Mouse (Mus musculus) left cerebral cortex, postnatal 10 days (tissue): ENCODE data around the gene Ptprr. TPM values are rescaled to one million over a fixed set of nuclear protein-coding genes. Genes with fewer than 3 reads are reported as not detected.
A peak's percentile ranks its signal among the peaks of the same experiment; 100 is the strongest.

Experiments
- DNase-seq, 2 experiments: peaks; one replicate each; pipeline ENCODE4 v3.0.0; 2021 to 2022; ENCODE audit warnings: low spot score in 2 of 2, mixed read lengths in 1 of 2; ENCODE audit errors: extremely low spot score in 1 of 2
- intact Hi-C: fragments of 180-260 bp; cut with DNase I; formaldehyde crosslinking; loops from one replicate; pipeline ENCODE4 v1.15.1; 2025
- total RNA-seq, 2 experiments: library from RNA; stranded (reverse); gene quantifications; 2 replicates each; pipeline ENCODE4 v1.2.3; 2021

The Ptprr gene
- total RNA-seq, 2 experiments from 2014 or later: 28.4 to 28.7 TPM

DNA sequence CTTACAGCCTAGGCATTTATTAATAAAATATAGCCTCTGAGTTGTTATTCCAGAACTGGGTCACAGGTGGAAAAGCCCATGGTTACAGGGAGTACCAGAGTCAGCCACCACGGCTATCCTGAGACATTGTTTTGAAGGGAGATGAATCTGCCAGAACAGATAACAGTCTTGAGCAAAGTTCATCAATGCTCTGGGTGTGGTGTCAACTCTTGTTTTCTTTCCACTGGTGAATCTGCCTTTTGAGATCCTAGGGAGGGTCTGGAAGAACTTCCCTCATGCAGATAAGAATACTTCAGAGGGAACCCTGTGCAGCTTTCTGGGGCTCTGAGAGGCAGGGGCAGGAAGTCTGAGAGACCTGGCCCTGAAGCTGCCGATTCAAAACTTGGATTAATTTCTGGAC is 227.6 kb downstream of the Ptprr start:
- intact Hi-C loops: no loop called here
- no peak for DNase-seq

DNA sequence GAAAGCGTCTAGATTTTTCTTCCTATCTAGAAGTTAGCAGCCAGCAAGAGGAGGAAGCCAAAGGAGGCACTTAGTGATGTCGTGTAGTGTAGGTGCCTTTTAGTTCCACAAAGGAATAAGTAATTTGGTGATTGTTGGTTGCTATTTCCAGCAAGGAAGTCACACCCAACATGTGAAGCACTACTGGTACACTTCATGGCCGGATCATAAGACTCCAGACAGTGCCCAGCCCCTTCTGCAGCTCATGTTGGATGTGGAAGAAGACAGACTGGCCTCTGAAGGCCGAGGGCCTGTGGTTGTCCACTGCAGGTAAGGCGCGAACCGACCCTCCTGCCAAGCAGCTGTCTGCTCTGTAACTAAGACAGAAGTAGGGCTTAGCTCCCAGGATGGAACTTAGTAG is 234.7 kb downstream of the Ptprr start:
- intact Hi-C loops: no loop called here
- DNase-seq: no peak

DNA sequence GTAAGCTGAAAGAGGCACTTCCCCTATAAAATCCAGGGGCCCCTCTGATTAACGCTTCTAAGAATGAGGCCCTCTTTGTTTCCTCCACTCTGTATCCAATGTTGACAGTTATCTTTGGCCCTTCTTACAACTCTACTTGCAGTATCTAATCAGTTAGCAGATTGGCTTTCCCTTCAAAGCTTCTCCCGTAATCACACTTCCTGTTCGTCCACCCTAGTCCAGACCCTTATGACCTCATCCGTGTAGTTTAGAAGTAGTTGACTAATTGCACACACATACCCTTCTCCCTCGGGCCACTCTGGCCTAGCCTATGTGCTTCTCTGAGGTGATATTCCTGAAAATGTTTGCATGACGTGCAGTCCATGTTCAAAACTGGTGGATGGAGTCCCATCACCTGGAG is 236.0 kb downstream of the Ptprr start:
- no peak for DNase-seq
- intact Hi-C loops: no loop called here

DNA sequence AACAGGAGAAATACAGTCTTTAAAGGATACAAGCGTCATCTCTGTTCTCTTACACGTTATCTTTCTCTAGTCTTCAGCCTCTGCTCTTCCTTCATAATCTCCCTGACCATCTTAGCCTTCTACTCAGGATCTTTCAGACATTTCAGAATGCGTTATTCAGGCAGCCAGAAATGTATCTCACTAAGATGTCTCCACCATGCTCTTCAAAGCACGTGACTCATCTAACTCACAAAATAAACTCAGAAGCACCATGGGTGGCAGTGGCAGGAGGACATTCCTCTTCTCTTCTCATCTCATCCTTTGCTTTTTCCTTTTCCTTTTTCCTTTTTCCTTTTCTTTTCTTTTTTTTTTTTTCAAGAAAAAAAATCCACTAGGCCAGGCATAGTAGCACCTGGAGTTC is 241.3 kb downstream of the Ptprr start:
- intact Hi-C loops: no loop called here
- no peak for DNase-seq

DNA sequence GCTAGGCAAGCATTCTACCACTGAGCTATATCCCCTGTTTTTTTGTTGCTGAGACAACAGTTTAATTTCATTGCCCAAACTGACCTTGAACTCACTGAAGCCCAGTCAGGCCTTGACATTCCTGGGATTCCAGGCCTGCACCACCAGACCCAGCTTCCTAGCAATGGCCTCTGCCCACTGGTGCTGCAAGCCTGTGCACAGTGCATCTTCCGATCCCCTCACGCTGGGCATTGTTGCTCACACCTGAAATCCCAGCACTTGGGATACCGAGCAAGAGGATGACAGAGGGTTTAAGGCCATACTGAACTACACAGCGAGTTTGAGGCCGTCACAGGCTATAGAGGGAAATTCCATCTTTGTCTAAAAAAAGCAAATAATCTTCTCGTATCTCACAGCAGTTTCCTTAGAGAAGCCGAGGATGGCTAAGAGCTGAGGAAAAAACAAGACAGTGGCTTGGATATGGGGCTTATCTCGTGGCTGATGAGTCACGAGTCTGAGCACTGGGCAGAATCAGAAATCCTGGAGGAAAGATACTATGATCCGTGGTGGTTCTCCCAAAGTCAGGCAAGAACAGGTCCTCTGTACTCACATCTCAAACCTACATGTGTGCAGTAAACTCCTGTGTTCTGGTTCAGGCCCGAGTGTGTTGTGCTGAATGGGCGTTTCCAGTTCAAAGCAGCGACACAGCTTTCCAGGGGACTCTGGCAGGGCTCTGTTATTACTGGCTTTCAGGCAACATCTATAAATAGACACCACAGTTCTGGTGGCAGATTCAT is 242.8 kb downstream of the Ptprr start:
- peak in 1 of 2 experiments; percentile 67 for DNase-seq
- intact Hi-C loops: no loop called here

DNA sequence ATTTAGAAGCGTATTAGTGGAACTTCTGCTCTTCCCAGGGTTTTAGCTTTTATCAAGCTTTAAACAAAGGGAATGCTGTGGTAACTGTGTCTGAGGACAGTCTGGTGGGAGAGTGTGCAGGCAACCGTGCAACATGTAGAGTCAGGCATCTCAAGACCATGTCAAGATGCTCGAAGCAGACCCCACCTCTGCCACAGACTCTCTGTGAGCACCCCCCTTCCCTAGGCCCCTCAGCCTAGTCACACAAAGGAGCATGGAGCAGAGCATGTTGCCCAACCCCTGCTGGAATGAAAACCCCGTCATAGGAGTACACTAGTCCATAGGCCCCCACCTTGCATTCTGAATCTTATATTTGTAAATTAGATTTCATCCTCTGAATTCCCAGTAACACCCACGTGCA is 243.5 kb downstream of the Ptprr start:
- intact Hi-C loops: no loop called here
- peak in 1 of 2 experiments; percentile 17 for DNase-seq

DNA sequence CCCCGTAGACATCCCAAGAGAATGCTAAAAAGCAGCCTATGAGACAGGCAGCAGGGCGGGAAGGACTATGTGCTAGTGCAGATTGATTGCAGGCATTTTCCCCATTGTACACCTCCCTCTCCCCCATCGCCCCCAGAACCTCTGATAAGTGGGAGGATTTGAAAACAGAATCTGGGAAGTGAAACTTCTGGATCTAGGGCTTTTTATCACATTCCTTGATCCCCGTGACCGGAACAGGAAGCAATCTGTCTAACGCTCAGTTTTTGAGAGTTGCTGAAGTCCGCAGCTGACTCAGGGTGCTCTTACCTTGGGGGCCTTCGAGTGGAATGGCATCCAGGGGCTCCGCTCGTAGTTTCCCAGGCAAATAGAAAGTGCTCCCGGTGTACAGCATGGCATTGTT is 246.5 kb downstream of the Ptprr start:
- intact Hi-C loops: no loop called here
- no peak for DNase-seq

DNA sequence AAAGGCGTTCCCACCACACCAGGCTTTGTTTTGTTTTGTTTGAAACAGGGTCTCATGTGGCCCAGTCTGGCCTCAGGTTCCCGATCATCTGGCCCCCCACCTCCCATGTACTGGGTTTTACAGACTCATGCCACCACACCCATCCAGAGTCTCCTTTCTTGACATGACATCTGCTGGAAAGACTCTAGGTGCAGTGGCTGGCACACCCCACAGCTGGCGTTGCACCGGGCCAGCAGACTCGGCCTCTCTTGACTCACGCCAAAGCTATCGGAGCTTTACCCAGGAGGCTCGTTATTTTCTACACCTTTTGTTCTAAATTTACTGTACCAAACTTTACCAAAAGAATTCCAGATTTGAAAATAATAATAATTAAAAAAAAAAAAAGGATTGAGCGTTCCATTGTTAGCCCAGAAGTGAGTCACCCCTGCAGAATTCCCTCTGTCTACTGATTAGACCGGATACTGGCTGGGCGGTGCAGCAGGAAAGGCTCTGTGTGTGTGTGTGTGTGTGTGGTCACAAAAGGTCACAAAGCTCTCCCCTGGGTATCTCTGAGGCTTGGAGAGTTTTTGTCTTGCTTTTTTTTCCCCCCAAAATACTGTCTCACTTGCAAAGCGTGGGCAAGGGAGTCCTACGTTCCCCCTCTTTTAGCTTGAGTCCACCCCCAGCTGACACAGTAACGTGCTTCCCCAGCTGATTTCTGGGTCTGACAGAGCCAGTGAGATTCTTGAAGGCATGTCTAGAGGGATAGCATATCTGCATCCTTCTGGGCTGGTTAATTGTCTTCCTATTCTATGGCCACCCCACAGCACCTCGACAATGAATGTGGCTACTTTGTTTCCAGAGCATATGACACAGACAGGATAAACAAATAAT is 248.8 kb downstream of the Ptprr start:
- DNase-seq: peak in 1 of 2 experiments; percentile 66
- intact Hi-C loops: no loop called here

DNA sequence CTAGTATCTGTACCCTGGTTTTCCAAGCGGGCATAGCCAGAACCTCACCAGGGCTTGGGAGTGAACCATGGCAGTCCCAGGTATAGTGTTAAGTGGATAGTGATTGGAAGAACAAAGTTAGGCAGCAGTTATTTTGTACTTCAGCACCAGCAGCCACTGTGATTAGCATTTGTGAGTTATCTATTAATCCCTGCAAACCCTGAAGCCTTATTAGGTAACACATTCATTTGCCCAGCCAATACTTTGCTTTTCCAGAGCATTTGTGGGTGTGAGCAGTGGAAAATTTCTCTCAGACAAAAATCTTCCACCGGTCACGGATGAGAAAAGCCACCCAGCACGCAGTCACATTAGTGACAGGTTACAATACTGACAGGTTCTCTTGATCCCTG is 249.4 kb downstream of the Ptprr start:
- intact Hi-C loops: no loop called here
- DNase-seq: no peak

DNA sequence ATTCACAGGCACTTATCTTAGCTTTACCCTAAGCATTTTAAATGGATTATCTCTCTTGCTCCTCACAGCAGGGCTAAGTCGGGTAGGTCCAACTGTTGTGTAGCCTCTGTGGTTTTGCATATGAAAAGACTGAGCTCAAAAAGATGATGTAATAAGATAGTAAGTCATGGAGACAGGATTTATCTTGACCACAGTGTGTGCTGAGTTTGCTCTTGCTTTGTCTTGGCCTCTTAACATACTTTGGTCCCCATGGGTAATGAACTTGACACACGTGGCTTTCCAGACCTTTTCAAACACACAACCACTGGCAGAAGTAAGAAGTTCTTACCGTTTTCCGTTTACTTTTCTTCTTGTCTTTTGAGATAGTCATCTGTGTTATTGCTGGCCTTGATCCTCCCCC is 250.3 kb downstream of the Ptprr start:
- DNase-seq: no peak
- intact Hi-C loops: no loop called here

DNA sequence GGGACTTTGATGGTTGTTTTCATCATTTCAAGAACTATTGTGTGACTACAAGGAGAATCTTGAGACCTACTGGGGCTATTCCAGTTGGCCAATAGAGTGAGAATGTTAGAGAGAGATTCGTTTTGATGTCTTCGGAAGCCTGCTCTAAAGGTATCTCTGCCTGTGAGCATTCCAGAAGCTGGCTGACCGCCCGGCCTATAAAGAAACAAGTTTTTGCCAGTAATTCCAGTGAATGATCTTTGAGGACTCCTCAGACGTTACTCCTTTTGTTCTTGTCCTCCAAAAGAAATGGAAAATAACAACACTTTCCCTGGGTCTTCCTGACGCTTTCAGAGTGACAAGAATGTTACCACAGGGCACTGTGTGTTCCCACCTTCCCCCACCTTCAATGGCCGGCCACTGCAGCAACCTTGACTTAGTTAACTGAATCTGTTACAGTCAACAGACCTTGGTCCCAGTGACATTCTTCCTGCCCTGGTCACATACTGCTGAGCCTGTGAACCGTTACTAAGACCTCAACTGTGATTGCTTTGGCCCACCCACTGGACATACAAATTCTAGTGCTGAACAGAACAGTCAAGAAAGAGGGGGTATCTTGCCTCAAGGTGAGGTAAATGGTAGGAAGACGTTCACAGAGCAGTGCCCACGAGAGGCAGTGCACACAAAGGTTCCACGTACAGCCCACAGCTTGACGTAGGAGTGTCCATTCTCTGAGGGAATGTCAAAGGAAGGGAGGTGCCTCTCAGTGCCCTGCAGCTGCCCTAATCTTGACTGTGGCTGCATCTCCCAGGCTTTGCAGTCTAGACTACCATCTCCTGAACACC is 252.8 kb downstream of the Ptprr start:
- peak in 1 of 2 experiments; percentile 75 for DNase-seq
- intact Hi-C loops: no loop called here

DNA sequence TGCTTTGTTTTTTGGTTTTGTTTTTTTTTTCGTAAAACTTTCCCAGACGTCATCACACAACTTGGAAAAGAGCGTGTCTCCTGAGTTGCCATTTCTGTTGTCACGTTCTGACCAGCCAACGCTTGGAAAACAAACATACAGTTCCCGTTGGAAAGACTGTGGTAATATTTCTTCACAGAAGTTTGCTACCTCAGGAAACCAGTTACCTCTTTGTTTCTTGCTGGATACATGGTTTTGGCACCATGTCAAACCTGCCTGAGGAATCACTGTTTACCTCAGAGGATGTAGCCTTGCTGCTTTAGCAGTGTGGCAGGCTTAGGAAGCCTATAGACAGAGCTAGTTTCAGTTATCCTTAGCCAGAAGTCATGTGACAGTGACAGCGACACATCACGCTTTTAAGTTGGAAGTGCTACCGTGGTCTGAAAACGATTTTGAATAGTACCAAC is 253.5 kb downstream of the Ptprr start:
- DNase-seq: peak in 1 of 2 experiments; percentile 28

DNA sequence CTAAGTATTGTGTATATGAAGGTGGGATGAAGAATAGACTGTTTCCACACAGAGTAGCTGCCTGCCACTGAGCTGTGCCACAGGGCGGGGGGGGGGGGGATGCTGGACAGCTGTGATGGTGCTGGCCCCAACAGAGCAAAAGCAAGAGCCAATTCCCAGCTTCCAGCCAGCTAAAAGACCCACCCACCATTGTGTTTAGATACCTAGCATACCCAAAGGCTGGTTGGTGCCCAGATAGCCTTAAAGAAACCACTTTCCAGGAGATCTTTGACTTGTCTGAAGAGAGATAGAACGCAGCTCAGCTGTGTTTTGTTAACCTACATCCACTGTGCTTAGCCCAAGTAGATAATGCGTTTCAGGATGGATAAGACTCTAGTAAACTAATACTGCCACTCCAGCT is 254.1 kb downstream of the Ptprr start:
- intact Hi-C loops: no loop called here
- no peak for DNase-seq

More for the DNA sequence above, 253.5 kb downstream of the Ptprr start:
- intact Hi-C loops: no loop called here

DNA sequence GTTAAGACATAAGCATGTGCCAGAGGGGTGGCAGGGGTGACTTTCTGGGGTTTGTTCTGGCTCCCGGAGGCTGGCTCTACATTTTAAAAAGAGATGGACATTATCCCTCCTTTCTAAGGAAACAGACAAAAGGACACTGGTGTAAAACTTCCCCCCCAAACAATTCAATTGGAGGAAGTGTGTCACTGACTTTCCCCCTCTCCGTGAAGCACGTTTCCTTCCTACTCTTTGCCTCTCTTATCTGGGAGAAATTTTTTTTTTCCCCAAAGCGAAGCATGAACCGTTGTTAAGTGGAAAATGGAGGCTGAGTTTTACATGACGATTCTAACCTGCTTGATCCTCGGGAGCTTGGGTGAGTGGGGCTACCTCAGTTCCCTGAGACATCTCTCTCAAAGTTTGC is 257.3 kb downstream of the Ptprr start, which contains the start of gene Ptprb:
Gene Ptprb, plus strand, starts transcription at position 244 of the 400 bp plus-strand sequence.
- DNase-seq: no peak
- intact Hi-C loops: no loop called here

DNA sequence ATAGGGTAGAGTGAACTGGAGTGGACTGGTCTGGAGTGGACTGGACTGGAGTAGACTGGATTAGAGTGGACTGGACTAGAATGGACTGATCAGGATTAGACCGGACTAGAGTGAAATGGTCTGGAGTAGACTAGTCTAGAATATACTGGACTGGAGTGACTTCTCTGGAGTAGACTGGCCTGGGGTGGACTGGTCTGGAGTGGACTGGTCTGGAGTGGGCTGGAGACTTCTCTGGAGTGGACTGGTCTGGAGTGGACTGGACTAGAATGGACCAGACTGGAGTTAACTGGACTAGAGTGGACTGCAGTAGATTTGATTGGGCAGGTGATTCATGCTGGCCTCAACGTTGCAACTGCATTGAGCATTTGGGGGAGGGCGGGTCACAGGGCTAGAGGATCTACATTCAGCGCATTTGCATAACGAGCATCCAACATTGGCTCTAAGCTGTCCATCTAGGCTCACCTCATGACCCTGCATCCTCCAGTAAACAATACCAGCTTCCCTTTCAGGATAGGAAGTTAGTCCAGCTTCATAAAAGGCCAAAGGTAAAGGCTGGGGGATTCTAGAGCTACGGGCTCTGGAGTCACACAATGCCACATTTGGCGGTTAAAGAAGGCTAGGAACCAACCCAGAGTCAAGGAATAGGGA is 268.8 kb downstream of the Ptprr start:
- no peak for DNase-seq
- intact Hi-C loops: no loop called here

DNA sequence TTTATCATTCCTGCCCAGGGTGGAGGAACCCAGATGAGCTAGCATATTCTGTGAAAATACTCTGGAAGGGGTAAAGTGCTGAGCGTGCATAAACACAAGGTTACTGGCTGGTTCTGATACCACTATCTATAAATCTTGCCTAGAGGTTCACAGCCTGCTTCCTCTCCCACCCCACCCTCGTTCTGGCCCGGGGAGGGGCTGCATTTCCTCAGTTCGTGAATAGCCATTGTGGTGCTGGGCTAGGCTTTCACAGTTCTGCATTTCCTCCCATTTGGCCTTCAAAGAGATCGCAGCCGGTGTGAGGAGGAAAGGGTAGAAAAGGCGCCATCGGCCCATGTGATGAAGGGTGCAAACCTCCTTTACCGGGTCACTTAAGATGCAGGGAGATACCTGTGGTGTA is 270.1 kb downstream of the Ptprr start:
- intact Hi-C loops: no loop called here
- peak in 1 of 2 experiments; percentile 70 for DNase-seq

DNA sequence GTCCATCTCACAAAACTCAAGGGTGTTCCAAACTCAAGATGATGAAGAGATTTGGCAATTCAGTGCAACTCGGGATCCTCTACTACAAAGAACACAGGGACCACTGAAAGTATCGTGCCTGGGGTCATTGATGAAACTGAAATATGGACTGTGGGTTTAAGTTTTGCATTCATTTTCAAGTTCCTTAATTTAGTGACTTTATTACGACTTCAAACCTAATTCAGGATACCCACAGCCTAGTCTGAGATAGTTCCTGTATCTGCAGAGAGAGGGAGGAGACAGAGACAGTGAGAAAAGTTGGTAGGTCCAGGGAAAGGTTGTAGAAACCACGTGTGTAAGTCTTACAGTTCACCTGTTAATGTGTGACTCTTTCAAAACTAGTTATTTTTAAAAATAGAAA is 272.5 kb downstream of the Ptprr start:
- intact Hi-C loops: no loop called here
- no peak for DNase-seq

DNA sequence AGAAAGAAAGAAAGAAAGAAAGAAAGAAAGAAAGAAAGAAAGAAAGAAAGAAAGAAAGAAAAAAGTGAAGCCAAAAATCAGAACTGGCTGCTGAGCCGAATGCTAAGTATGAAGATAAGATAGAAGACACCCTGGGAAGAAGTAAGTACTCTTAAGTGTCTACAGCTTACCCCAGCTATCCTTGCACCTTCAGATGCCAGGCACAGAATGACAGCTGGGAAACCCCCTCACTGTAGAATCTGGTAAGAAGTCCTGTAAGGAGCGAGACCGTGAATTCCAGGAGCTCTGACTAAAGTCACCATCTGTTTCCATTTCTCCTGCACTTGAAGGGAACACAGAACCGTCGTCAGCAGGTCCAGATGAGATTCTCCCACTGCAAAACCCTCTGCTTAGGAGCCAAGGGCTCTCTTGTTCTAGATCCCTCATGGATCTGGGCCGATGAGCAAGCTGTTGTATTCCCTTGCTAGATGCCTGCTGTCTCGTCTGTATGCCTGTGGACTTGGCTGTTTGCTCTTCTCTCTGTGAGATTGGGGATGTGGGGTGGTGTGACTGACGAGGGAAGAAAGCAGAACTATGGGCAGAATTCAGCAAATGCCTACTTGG is 273.2 kb downstream of the Ptprr start:
- intact Hi-C loops: no loop called here

More for the DNA sequence above, 273.2 kb downstream of the Ptprr start:
- peak in 1 of 2 experiments; percentile 40 for DNase-seq
